Mouse (Mus musculus): Measurements from ENCODE around the gene Zbtb22. TPM values are rescaled to one million over a fixed set of nuclear protein-coding genes. Genes with fewer than 3 reads are reported as not detected.

Zbtb22 gene
- polyA plus RNA-seq, 1 experiment = 134 TPM

- H3K4me3 ChIP-seq (ENCODE audit: low read depth, low read length) = peak overlapping the region; percentile 85
- 55% methylated on average over 18 of the region's 18 CpGs for WGBS
- H3K36me3 ChIP-seq (ENCODE audit: control insufficient read depth, insufficient read depth, low read length) = peaks cover 26% of the 10 kb centered on the region
- H3K4me1 ChIP-seq (ENCODE audit: control insufficient read depth, insufficient read depth, insufficient read length, low read length) = peaks cover 2% of the 10 kb centered on the region; the same call in 1 of the 2 replicates
- TF ChIP-seq POLR2A (IDR thresholded peaks at IDR 0.05; ENCODE audit: low read depth, low read length) (no peak), CTCF (IDR thresholded peaks at IDR 0.05; ENCODE audit: extremely low read depth, insufficient read length, insufficient replicate concordance, low read depth, low read length) (no peak)
- no peaks in the 10 kb centered on the region for H3K27me3 ChIP-seq (ENCODE audit: control insufficient read depth, insufficient read depth, low read length)
- H3K27ac ChIP-seq (ENCODE audit: insufficient read depth, low read depth, low read length) = no peak overlapping the region; the same call in 1 of the 2 replicates
Observed at GRCm38 (mm10) chr17:33931159-33931866, 15.6 kb downstream of the Zbtb22 start.

GRCm38 (mm10) chr17:33931947-33932346 lies 16.2 kb downstream of the Zbtb22 start:
- WGBS = 95% methylated on average over 11 of the region's 11 CpGs
- Histone ChIP-seq H3K27me3 (ENCODE audit: control insufficient read depth, insufficient read depth, low read length) (no peaks in the 10 kb centered on the region), H3K4me3 (ENCODE audit: low read depth, low read length) (no peak overlapping the region), H3K36me3 (ENCODE audit: control insufficient read depth, insufficient read depth, low read length) (peaks cover 21% of the 10 kb centered on the region), H3K27ac (ENCODE audit: insufficient read depth, low read depth, low read length) (no peak overlapping the region), H3K4me1 (ENCODE audit: control insufficient read depth, insufficient read depth, insufficient read length, low read length) (peaks cover 2% of the 10 kb centered on the region; the same call in 1 of the 2 replicates)
- TF ChIP-seq POLR2A (IDR thresholded peaks at IDR 0.05; ENCODE audit: low read depth, low read length) (no peak), CTCF (IDR thresholded peaks at IDR 0.05; ENCODE audit: extremely low read depth, insufficient read length, insufficient replicate concordance, low read depth, low read length) (no peak)

- Histone ChIP-seq H3K27ac (ENCODE audit: insufficient read depth, low read depth, low read length) (no peak overlapping the region), H3K4me3 (ENCODE audit: low read depth, low read length) (no peak overlapping the region), H3K36me3 (ENCODE audit: control insufficient read depth, insufficient read depth, low read length) (peaks cover 17% of the 10 kb centered on the region), H3K27me3 (ENCODE audit: control insufficient read depth, insufficient read depth, low read length) (no peaks in the 10 kb centered on the region), H3K4me1 (ENCODE audit: control insufficient read depth, insufficient read depth, insufficient read length, low read length) (peaks cover 2% of the 10 kb centered on the region; the same call in 1 of the 2 replicates)
- TF ChIP-seq CTCF (IDR thresholded peaks at IDR 0.05; ENCODE audit: extremely low read depth, insufficient read length, insufficient replicate concordance, low read depth, low read length) (no peak), POLR2A (IDR thresholded peaks at IDR 0.05; ENCODE audit: low read depth, low read length) (no peak)
- 90% methylated on average over 14 of the region's 14 CpGs for WGBS
Observed at GRCm38 (mm10) chr17:33932448-33932847, 16.7 kb downstream of the Zbtb22 start.

GRCm38 (mm10) chr17:33932970-33933369 lies 17.3 kb downstream of the Zbtb22 start:
- Histone ChIP-seq H3K4me1 (ENCODE audit: control insufficient read depth, insufficient read depth, insufficient read length, low read length) (peaks cover 2% of the 10 kb centered on the region; the same call in 1 of the 2 replicates), H3K36me3 (ENCODE audit: control insufficient read depth, insufficient read depth, low read length) (peaks cover 15% of the 10 kb centered on the region), H3K4me3 (ENCODE audit: low read depth, low read length) (no peak overlapping the region), H3K27ac (ENCODE audit: insufficient read depth, low read depth, low read length) (no peak overlapping the region), H3K27me3 (ENCODE audit: control insufficient read depth, insufficient read depth, low read length) (no peaks in the 10 kb centered on the region)
- TF ChIP-seq CTCF (IDR thresholded peaks at IDR 0.05; ENCODE audit: extremely low read depth, insufficient read length, insufficient replicate concordance, low read depth, low read length) = no peak
- TF ChIP-seq POLR2A (IDR thresholded peaks at IDR 0.05; ENCODE audit: low read depth, low read length) = no peak
- WGBS = 94% methylated on average over 15 of the region's 15 CpGs

GRCm38 (mm10) chr17:33935422-33936055 lies 19.8 kb downstream of the Zbtb22 start:
- WGBS = 91% methylated on average over 21 of the region's 21 CpGs
- Histone ChIP-seq H3K27ac (ENCODE audit: insufficient read depth, low read depth, low read length) (no peak overlapping the region), H3K36me3 (ENCODE audit: control insufficient read depth, insufficient read depth, low read length) (peaks cover 11% of the 10 kb centered on the region; the same call in 1 of the 2 replicates), H3K4me3 (ENCODE audit: low read depth, low read length) (no peak overlapping the region), H3K4me1 (ENCODE audit: control insufficient read depth, insufficient read depth, insufficient read length, low read length) (peaks cover 8% of the 10 kb centered on the region), H3K27me3 (ENCODE audit: control insufficient read depth, insufficient read depth, low read length) (no peaks in the 10 kb centered on the region)
- TF ChIP-seq CTCF (IDR thresholded peaks at IDR 0.05; ENCODE audit: extremely low read depth, insufficient read length, insufficient replicate concordance, low read depth, low read length) (no peak), POLR2A (IDR thresholded peaks at IDR 0.05; ENCODE audit: low read depth, low read length) (no peak)

GRCm38 (mm10) chr17:33936993-33937392 lies 21.3 kb downstream of the Zbtb22 start:
- TF ChIP-seq POLR2A (IDR thresholded peaks at IDR 0.05; ENCODE audit: low read depth, low read length) (no peak), CTCF (IDR thresholded peaks at IDR 0.05; ENCODE audit: extremely low read depth, insufficient read length, insufficient replicate concordance, low read depth, low read length) (no peak)
- WGBS = 86% methylated on average over 15 of the region's 15 CpGs
- H3K4me1 ChIP-seq (ENCODE audit: control insufficient read depth, insufficient read depth, insufficient read length, low read length) = peaks cover 15% of the 10 kb centered on the region

GRCm38 (mm10) chr17:33938783-33939182 lies 23.1 kb downstream of the Zbtb22 start:
- H3K4me1 ChIP-seq (ENCODE audit: control insufficient read depth, insufficient read depth, insufficient read length, low read length) = peaks cover 13% of the 10 kb centered on the region
- no peak overlapping the region for H3K4me3 ChIP-seq (ENCODE audit: low read depth, low read length)
- TF ChIP-seq CTCF (IDR thresholded peaks at IDR 0.05; ENCODE audit: extremely low read depth, insufficient read length, insufficient replicate concordance, low read depth, low read length) (no peak), POLR2A (IDR thresholded peaks at IDR 0.05; ENCODE audit: low read depth, low read length) (no peak)
- 64% methylated on average over 11 of the region's 11 CpGs for WGBS
- no peak overlapping the region for H3K27ac ChIP-seq (ENCODE audit: insufficient read depth, low read depth, low read length)
- no peaks in the 10 kb centered on the region for H3K27me3 ChIP-seq (ENCODE audit: control insufficient read depth, insufficient read depth, low read length)
- peaks cover 11% of the 10 kb centered on the region for H3K36me3 ChIP-seq (ENCODE audit: control insufficient read depth, insufficient read depth, low read length)

More at GRCm38 (mm10) chr17:33936993-33937392, 21.3 kb downstream of the Zbtb22 start:
- H3K36me3 ChIP-seq (ENCODE audit: control insufficient read depth, insufficient read depth, low read length) = peaks cover 11% of the 10 kb centered on the region; the same call in 1 of the 2 replicates
- H3K4me3 ChIP-seq (ENCODE audit: low read depth, low read length) = no peak overlapping the region
- no peaks in the 10 kb centered on the region for H3K27me3 ChIP-seq (ENCODE audit: control insufficient read depth, insufficient read depth, low read length)
- no peak overlapping the region for H3K27ac ChIP-seq (ENCODE audit: insufficient read depth, low read depth, low read length)

All from small intestine, adult 2 months (tissue).